Mouse (Mus musculus) stomach, postnatal 0 days (tissue): ENCODE measurements at regions not wholly inside any gene's neighbourhood (a gene's known extent, or its start where the extent isn't known, plus 50 kb on each side); places are given as distances from the start of the nearest gene placed in this dataset.

ENCODE experiments used
- CTCF ChIP-seq: IDR thresholded peaks from 2 replicates; pipeline ENCODE4 v1.5.1; 2016; ENCODE audit warnings: antibody characterized with exemption, low read depth, mild to moderate bottlenecking, moderate library complexity
- EP300 ChIP-seq: optimal IDR thresholded peaks from 2 replicates; pipeline ENCODE3; 2016; ENCODE audit warnings: antibody characterized with exemption

GRCm38 (mm10) chr1:82041286-82042050 is 191.4 kb upstream of the Gm9747 start:
- no peak for TF ChIP-seq CTCF
- TF ChIP-seq EP300: no peak
